Mouse (Mus musculus) v-Abl transformed pro-B cells (cell line): ENCODE measurements around the gene Frmd7.

Source experiments
- in situ Hi-C, 2 experiments: fragments of 400-800 bp; cut with MboI; formaldehyde crosslinking; loops; one replicate each; pipeline ENCODE4 v1.15.1; 2025; ENCODE audit not compliant: unreplicated experiment in 2 of 2

Frmd7 gene

DNA sequence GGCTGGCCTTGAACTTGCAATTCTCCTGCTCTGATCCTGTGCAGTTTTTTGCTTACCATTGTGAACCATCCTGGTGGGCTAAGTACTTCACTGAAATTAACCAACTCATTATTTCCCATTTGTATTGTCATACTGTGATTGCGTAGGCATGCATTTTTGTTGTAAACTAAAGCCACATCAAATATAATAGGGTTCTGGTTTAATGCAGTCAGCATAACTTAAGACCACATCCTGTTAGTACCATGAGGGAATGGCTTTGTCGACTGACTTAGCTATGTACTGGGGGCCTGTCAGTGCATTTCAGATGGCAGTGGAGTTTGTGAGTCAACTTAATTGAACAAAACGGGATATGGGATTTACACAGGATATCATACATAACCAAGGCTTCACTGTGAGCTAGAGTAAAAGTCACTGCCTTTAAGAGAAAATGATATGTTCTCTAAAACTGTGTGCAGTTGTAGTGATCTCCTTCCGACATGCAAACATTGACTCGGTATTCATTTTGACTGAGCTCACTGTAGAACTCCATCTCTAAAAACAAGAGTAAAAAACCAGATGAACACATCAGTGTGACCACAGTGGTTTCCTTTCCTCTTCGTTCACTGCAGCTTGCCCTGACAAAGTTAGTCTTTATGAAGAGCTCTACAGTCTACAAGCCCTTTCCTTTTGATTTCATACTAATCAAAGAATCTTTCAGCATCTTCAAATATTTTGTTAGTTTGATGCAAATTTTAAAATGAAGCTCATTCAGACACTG lies 68.1 kb downstream of the Frmd7 start:
- in situ Hi-C loops = loop anchor here (5.0 to 25.0 kb wide), 2 partner anchors 32 to 138 kb away; partner anchors contain the start of genes Rap2c (in 2 of the 2) and Stk26 (in 1 of the 2)

DNA sequence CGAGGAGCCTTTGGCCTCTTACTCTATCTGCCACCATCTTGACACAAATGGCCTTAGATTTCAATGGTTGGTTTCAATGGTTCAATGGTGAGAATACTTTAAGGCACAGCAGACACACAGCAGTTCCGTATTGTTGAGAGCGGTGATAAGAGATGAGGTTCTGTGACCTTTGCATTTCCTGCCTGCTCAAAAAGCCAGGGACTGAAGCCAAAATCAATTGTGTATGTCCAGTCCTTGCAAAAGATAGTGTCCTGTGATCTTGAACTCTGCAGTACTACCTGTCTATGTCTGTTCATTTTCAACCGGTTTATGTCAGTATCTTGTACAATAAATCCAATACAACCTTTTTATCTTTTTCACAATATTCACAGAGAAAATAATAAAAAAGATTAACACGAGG lies 77.8 kb downstream of the Frmd7 start:
- in situ Hi-C loops = no loop called here

DNA sequence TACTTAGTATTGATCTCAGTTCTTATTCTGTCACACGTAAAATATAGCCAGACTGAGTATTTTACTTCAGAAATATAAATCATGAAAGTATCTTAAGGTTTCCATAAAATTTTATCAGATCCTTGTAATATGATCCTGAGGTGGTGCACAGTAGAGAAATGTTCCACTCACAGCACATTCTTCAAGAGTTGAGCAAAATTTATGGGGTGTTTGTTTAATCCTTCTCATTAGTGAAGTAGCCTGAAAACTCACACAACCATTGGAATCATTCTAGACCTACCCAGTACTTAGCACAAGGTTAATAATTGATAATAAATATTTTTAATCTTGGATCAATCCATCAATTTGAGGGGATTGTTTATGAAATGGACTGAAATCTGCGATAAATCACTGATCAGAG lies 78.7 kb downstream of the Frmd7 start:
- in situ Hi-C loops = no loop called here

DNA sequence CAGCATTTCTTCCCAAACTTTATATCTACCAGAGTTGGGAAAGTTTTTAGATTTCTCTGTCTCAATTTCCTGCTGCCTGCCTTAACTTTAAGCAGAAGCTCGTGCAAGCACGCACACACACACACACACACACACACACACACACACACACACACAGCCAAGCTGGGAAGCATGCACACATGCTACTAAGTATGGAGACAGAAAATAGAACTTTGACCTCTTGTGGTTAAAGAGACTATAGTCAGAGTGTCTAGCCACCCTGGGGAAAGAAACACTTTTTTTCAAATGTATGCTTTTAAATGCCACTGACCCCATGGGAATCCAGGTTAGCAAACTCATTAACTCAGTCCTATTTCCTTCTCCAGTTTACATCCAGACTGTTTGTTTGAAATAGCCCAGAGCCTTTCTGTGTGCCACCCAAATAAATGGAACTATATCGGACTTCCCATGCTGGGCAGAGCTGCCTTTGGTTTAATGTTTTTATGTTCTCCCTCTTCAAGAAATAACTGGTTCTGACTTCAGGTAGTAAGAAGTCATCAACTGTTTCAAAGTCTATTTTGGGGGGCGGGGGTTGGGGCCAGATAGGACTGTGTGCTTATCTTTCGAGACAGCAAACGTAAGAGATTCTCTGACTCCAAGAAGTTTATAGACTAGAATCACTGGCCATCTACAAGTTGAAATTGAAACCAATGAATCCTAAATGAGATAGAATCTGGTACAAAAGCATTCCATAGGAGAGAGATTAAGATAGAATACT lies 91.9 kb downstream of the Frmd7 start:
- in situ Hi-C loops = no loop called here
